Comparison of ENCODE assay signal across 12 mouse cellular contexts in the genomic region with DNA sequence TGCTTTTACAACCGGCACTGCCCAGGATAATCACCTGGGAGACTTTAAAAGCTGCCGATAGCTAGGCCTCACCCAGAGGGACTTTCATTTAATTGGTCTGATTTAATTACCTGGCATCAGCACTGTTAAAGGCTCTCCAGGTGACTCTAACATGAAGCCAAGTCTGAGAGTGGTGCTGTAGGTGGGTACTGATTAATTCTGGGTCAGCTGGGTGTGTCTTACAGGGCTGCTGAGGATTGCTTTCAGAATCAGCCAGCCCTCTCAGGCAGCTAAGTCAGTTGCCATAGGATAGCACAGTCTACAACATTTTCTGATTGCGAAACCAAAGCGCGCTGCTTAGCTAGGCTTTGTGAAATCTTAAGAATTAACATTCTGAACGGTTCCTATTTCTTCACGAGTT.
DNase-seq lines count a peak whose midpoint lies in the region; ATAC-seq and TF ChIP-seq lines count a peak whose summit lies in the region.
"Had no signal": no experiment of that assay in that cellular context is flagged by ENCODE, and none has a peak within 500 bp of the region (broad histone marks: within the 10 kb centered on the region; RNA-seq: fewer than 3 reads in every experiment).

No protein-coding gene starts in this region.

- no peak overlapping the region for H3K9ac ChIP-seq in limb, embryonic 13.5 days
- no peak overlapping the region for H3K9ac ChIP-seq in stomach, postnatal 0 days (ENCODE audit: low read length)
- H3K9ac ChIP-seq in heart, embryonic 11.5 days (ENCODE audit: low read depth, low read length), result no peak overlapping the region
- H3K9ac ChIP-seq: lung, embryonic 15.5 days had no signal

- peaks cover 14% of the 10 kb centered on the region for H3K4me1 ChIP-seq in limb, embryonic 13.5 days
- H3K4me1 ChIP-seq in stomach, postnatal 0 days (replicated peaks; ENCODE audit: control insufficient read depth, insufficient read depth), result no peaks in the 10 kb centered on the region
- no peaks in the 10 kb centered on the region for H3K4me1 ChIP-seq in heart, embryonic 11.5 days (ENCODE audit: control insufficient read depth, insufficient read depth, low read length)
- H3K4me1 ChIP-seq: lung, embryonic 15.5 days had no signal

- no peak for TF ChIP-seq EP300 in stomach, postnatal 0 days (optimal IDR thresholded peaks at IDR 0.05)

- H3K36me3 ChIP-seq in limb, embryonic 13.5 days, result no peaks in the 10 kb centered on the region
- no peaks in the 10 kb centered on the region for H3K36me3 ChIP-seq in stomach, postnatal 0 days (ENCODE audit: control insufficient read depth, insufficient read depth, low read length)
- no peaks in the 10 kb centered on the region for H3K36me3 ChIP-seq in heart, embryonic 11.5 days (ENCODE audit: control insufficient read depth, insufficient read depth, low read length)
- H3K36me3 ChIP-seq: lung, embryonic 15.5 days had no signal

- 57% methylated on average over 7 of the region's 7 CpGs for WGBS in limb, embryonic 13.5 days
- WGBS in stomach, postnatal 0 days, result 75% methylated on average over 7 of the region's 7 CpGs
- WGBS in heart, embryonic 11.5 days (ENCODE audit: insufficient replicate concordance), result 75% methylated on average over 7 of the region's 7 CpGs

- no peak overlapping the region for H3K4me3 ChIP-seq in limb, embryonic 13.5 days
- no peak overlapping the region for H3K4me3 ChIP-seq in stomach, postnatal 0 days (ENCODE audit: low read depth, low read length)
- no peak overlapping the region for H3K4me3 ChIP-seq in heart, embryonic 11.5 days (ENCODE audit: low read depth, low read length)
- H3K4me3 ChIP-seq: lung, embryonic 15.5 days had no signal

- H3K9me3 ChIP-seq in limb, embryonic 13.5 days, result no peaks in the 10 kb centered on the region
- no peaks in the 10 kb centered on the region for H3K9me3 ChIP-seq in stomach, postnatal 0 days (ENCODE audit: control insufficient read depth, low read length)
- no peaks in the 10 kb centered on the region for H3K9me3 ChIP-seq in heart, embryonic 11.5 days (replicated peaks; ENCODE audit: control insufficient read depth, low read length)
- H3K9me3 ChIP-seq: lung, embryonic 15.5 days had no signal

- ATAC-seq in limb, embryonic 13.5 days (ENCODE audit: low FRiP score, low read depth), result 0 out of 2 replicates have a peak, but pooled peaks have one; percentile 36
- peak; percentile 63; the same call in 1 of the 2 replicates for ATAC-seq in stomach, postnatal 0 days (ENCODE audit: low FRiP score, low TSS enrichment)
- no peak for ATAC-seq in heart, embryonic 11.5 days (replicated peaks; ENCODE audit: insufficient number of reproducible peaks, low FRiP score, low TSS enrichment)

- no peak overlapping the region for H3K4me2 ChIP-seq in limb, embryonic 13.5 days (replicated peaks)
- no peak overlapping the region for H3K4me2 ChIP-seq in stomach, postnatal 0 days (replicated peaks; ENCODE audit: low read depth)
- H3K4me2 ChIP-seq in heart, embryonic 11.5 days, result no peak overlapping the region
- H3K4me2 ChIP-seq: lung, embryonic 15.5 days had no signal

- TF ChIP-seq CTCF in stomach, postnatal 0 days (IDR thresholded peaks at IDR 0.05; ENCODE audit: low read depth), result no peak

- no peaks in the 10 kb centered on the region for H3K27me3 ChIP-seq in limb, embryonic 13.5 days
- no peaks in the 10 kb centered on the region for H3K27me3 ChIP-seq in stomach, postnatal 0 days (ENCODE audit: control insufficient read depth, insufficient read depth, low read length)
- no peaks in the 10 kb centered on the region for H3K27me3 ChIP-seq in heart, embryonic 11.5 days (ENCODE audit: control insufficient read depth, insufficient read depth, low read length)
- H3K27me3 ChIP-seq: lung, embryonic 15.5 days had no signal

- DNase-seq in adrenal gland, adult (ENCODE audit: inconsistent age in 2 of 2, low spot score in 1 of 2), result peak; percentile 3 to 17
- DNase-seq in adrenal gland, postnatal 10 days, result no peak
- peak; percentile 13 to 46 for DNase-seq in lung, adult 18-20 months
- DNase-seq in lung, postnatal 14 days, result no peak
- DNase-seq in stomach, postnatal 0 days (ENCODE audit: low spot score), result peak; percentile 25
- no peak for DNase-seq in frontal cortex, postnatal 25 days (ENCODE audit: low spot score in 2 of 2)
- DNase-seq: cerebellum, adult 9-11 months; left cerebral cortex, postnatal 4 days; right cerebral cortex, postnatal 4 days had no signal

- H3K27ac ChIP-seq in limb, embryonic 13.5 days, result no peak overlapping the region
- no peak overlapping the region for H3K27ac ChIP-seq in stomach, postnatal 0 days (replicated peaks)
- no peak overlapping the region for H3K27ac ChIP-seq in heart, embryonic 11.5 days (ENCODE audit: low read depth, low read length)
- H3K27ac ChIP-seq: lung, embryonic 15.5 days had no signal

Comparison
In these comparisons a context has a peak if more than half of its experiments do, and no peak if none do; other contexts are left out.
1. DNase-seq: peak in adrenal gland, adult (2 of 2), lung, adult 18-20 months (2 of 2) and stomach, postnatal 0 days (single experiment); none in adrenal gland, postnatal 10 days (single experiment), lung, postnatal 14 days (single experiment) and frontal cortex, postnatal 25 days (0 of 2).